Mouse (Mus musculus) kidney, adult 11 months (tissue): ENCODE data around the gene Cenpp.
"Not testable (repeated sequence)": the region's sequence is repeated elsewhere in the genome, so short reads cannot be mapped to it uniquely, and the experiment has no call there.

ENCODE experiments used
- DNase-seq: peaks from one replicate; pipeline ENCODE4 v3.0.0; 2022

The Cenpp gene

DNA sequence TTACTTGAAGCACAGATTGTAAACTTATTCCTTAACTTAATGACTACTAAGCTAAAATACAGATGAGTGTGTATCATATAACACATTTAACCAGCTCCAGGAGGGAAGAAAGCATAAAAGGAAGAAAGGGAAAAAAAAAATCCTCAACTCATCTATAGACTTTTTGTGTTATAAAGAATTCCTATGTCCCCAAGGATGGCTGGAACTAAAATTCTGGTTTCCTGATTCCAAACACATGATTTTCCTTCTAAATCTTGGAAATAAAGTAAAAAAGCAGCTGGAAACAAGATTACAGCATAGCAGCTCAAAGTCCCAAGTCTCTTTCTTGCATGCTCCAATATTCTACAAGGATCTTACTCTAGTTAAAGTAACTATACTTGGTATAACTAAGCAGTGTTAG lies 49.0 kb downstream of the Cenpp start:
- DNase-seq, result no peak

DNA sequence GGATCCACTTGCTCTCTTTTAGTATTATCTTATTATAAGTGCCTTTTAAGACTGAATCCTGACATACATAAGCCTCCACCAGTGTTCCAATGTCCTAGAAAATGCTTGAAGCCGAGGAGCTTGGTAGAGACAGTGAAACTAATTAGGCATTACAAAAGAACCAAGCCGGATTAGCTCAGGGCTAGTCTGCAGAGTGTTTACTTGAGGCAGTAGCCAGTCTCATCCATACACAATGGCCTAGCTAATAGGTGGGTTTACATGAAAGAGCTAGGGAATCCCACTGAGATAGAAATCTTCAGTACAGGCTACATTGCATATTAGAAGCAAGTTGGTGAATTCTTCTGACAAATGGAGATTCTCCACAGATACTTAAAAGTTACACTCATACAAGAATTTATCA lies 50.0 kb downstream of the Cenpp start:
- DNase-seq, result not testable (repeated sequence)

DNA sequence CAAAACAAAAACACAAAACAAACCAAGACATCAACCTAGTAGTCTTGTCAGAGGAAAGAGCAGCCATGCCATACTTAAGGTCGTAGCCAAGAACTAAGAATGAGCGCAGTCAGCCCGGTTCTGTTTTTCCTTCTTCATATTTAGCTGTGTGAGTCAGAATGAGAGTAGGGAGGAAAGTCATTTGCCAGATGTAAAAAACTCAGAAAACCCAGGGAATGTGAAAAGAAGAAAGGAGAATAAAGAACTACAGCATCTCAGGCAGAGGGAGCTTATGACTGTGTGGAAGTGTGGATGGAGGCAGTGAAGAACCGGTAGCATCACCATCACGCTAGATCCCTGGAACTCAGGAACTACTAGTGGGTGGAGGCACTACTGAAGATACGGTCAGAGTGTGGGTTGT lies 66.5 kb downstream of the Cenpp start:
- no peak for DNase-seq

DNA sequence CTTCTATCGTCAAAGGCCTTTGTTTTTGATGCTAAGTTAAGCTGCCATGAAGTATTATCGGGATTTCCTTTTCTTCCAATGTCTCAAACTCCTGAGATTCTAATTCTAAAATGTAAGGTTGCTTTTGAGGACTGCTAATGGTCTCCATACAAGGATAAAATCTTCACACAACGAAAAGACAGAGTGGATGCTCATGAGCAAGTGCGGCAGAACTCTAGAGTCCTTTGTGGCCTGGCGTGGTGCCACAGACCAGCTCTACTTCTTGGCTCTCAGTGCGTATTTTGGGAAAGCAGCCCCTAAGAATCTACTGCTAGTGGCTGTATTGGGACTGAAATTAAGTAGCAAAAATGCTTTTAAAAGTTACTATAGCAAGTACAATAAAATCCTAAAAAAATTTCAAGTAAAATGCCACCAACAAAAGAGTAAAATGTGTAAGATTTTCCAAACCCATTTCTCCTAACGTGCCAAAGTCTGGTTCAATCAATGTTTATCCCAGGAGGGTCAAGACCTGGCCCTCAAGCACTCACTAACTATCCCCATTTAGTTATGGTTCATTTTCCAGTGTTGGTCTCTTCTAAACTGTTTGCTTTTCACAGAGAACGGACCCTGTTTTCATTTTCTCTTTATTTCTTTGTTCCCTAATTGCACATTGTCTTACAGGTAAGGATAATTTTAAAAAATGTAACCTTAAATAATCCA lies 68.1 kb downstream of the Cenpp start:
- no peak for DNase-seq

DNA sequence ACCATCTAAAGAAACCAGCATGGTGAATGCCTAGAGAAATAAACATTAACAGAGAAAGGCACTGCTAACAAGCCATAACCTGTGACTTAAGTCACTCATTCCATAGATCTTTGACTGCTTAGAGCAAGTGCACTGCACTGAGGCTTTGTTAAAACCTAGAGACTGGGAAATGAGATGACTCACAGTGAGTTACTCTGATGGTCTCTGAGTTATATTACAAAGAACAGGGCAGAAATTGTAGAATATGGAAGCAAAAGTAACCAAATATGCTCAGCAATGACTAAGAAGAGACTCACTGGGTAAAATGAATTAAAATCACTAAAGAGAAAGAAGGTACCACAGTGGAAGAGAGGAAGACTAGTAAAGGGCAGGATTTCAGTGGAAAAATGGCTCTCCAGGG lies 68.7 kb downstream of the Cenpp start:
- no peak for DNase-seq

DNA sequence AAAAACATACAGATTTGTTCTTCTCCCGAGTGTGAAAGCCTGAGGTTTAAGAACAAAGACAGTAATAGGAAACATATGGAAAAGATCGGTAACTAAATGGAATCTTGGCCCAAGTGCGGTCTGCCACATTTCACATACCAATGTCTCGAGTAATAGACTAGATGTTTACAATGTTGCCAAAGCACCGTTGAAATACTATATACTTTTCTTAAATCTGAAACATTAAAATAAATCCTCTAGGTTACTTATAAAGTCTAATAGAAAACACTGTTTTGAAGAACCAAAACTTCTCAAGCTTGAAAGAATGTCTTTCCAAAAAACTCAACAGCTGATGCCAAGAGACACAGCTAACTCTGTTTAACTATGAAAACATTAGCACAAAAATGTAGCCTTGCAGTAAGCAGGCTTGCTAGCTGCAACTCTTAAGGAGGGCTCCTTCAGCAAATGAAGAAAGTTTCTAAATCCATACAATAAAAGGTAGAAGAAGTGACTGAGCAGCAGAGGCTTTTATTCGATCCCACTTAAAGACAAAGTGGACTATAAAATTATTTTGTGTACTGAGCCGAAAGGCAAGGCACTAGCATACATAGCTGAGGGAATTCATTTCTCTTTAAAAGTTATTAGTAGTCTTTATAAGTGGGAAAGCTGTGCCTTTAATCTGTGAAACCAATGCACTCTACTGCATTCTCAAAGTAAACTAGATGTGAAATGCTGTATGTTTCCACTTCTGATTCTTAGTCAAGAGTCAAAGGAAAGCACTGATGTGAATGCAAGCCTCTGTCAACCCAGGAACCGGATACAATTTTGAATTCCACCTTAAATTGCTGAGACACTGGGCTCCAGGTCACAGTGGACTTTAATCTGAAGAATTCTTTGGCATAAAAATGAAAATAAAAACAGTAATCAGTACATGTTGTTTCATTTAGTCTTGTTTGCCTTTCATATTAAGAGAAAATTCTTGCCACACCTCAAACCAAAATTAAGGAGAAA lies 70.7 kb downstream of the Cenpp start, which contains the start of gene Omd:
Gene Omd (plus strand): TSS at position 922 of the 990 bp plus-strand sequence.
- DNase-seq, result peak; percentile 16

DNA sequence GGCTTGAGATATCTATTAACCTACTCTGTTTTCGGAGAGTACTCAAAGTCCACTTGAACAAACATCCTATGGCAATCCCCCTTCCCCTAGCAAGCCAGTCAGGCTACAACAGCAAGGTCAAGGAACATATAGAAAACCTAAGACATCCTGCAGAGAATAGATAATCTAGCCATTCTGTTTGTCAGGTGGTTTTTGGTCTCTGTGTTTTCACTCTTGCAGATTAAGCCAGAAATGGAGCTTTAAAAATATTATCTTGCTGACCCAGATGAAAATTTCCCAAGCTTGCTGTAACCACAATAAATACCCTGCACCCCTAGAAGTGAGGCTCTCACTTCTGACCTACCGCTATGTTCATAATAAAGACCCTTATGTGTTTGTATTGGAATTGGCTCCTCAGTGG lies 81.2 kb downstream of the Cenpp start:
- no peak for DNase-seq

DNA sequence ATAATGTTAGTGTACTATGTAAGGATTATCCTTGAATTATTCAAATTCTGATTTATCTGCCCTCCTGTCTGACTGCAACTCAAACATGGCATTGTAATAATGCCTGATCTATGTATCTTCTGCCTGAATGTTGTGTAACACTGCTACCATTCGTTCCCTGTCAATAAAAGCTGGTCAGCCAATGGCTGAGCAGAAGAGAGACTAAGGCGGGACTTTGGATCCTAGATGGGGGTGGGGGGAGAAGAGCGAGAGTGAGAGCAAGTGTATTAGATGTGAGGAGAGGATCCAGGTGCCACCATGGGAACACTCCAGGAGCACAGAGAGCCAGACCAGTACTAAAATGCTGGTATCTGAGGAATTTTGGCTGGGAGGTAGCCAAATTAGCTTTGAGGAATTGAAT lies 82.2 kb downstream of the Cenpp start:
- DNase-seq, result no peak

DNA sequence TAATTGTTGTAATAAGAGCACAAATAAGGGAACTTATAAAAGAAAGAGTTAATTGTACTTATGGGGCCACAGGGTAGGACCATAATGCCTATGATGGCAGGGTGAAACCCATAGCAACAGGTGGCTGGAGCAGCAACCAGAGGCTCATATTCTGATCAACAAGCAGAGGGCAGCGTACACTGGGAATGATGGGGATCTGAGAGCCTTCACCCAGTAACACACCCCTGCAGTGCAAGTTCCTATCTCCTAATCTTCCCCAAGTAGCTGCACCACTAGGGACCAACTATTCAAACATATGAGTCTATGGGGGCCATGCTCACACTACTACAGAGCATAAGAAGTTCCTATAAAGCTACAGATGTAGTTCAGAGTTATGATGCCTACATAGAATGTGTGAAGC lies 88.2 kb downstream of the Cenpp start:
- DNase-seq, result no peak

DNA sequence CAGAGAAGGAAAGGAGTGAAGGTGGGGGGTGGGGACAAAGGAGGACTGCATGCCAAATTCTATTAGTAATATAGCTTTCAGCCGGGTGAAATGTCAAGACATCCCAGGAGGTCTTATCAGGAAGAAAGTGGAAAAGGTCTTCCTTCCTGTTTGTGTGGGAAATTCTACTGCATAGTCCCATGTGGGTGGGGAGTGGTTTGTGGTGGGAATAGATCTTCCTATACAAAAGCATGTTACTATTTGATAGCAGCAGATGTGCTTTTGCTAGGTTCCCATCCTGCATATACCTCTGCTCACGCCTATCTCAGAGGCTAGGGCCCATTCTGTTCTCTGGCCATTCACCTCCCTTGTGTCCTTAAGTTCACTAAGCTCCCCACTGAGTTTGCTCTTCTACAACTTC lies 91.7 kb downstream of the Cenpp start:
- DNase-seq, result no peak

DNA sequence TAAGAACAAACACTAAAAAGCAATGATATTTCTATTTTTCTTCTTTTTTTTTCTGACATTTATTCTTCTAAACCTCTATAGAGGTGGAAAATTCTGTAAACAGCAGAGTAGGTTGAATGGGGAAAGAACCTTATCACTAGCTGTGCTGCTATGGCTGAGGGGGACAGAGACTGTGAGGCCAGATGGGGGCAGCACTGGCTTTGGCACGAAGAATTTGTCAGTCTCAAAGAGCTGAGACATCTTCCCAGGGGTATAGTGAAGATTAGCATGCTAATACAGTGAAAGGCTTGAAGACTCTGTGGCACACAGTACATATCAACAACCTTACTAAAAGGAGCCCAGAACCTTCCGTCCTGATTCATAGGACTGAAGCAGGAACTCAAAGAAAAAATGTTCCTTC lies 93.4 kb downstream of the Cenpp start:
- peak; percentile 38 for DNase-seq

DNA sequence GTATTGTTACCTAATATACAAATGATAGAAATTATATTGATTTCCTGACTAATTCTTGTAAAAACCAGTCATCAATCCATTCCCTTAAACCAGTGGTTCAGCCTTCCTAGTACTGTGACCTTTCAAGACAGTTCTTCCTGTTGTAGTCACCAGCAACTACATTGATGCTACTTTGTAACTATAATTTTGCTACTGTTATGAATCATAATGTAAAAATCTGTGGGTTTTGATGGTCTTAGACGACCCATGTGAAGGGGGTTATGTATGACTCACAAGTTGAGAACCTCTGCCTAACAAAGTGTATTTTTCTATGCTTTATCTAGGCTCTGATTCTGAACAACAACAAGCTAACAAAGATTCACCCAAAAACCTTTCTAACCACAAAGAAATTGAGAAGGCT lies 95.7 kb downstream of the Cenpp start:
- DNase-seq, result no peak

DNA sequence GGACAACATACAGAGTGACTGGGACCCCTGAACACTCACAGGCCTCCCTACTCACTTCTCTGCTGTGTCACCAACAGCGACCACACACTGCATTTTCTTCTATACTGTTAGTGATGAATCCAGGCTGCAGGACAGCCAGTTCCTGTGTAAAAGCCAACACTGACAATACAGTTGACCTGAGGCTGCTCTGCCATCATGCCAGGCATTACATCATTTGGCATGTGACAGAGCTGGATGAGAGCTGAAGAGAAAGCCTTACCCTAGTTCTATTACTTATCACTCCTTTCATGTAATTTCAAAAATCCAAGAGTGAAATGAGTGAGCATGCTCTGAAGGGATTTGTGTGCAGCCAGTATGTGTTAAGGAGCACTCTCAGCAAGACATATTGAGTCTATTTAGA lies 96.4 kb downstream of the Cenpp start:
- no peak for DNase-seq

DNA sequence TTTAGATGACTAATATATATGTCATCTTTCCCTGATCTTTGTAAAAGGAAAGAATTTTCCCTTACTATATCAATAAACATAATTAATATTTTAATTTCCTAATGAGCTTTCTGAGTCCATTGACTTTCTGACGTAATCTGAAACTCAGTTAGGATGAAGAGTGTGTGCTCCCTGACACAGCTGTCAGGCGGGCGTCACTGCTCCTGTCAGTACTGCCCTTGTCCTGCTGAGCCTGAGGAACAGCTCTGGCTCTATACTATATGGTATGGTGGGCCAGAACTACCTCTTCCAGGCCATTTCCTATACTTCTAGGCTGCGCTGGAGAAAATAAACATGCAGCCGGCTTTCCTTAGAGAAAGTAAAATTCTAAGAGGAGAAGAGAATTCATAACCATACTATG lies 98.1 kb downstream of the Cenpp start:
- no peak for DNase-seq

DNA sequence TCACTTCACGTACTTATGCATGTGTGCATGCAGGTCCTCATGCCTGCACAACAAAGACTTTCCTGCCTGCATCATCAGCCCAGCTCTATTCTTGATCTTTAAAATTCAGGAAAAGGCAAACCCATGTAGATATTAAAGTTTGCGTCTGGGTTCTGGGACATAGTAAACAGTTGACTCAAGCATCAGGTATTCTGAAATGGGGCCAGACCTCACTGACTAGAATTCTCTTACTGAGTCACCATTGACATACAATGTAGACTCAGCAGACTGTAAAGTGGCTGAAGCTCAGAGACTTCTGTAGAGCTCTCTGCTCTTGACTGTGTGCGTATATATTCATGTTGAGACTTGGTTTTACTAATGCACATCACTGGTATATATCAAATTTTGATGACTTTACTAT lies 103.0 kb downstream of the Cenpp start:
- no peak for DNase-seq

DNA sequence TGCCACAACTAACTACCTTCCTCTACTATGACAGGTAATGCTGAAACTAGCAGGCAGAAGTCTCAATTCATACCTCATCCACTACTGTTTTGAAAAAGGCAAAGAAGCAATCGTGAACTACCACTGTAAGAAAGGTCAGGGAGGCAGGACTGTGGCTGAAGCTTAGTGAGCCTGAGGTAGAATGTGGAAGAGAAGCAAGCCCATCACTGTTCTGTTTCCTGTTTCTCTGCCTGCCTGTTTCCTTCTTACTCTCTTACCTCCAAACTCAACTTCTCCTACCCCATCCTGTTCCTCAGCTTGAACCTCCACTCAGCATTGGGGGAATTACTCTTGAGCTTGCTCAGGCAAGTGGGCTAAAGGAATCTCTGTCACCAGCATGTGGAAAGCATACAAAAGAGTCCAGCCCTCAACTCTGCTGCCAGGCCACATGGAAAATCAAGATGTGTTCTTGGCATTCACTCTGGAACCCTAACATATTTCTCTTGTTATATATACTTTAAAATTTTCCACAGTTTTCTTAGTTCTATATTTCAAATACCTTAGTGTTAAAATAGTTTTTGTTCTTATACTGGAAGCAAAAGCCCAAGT lies 104.9 kb downstream of the Cenpp start:
- no peak for DNase-seq

DNA sequence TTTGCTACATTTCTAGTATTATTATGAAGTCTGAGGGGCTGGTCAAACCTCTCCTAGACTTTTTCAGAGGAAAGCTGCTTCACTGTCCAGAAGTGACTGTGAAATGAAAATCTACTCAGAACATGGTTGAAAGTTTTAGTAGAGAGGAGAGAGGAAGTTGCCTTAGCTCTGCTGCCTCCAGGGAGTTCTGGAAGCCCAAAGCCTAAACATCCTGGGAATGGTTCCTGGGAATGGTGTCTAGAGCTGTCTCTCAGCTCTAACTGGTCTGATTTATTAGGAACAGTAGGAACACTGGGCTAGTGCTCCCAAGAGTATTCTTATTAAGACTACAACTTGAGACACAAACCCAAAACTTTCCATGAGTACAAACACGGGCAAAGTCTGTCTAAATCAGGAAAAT lies 106.1 kb downstream of the Cenpp start:
- DNase-seq, result peak; percentile 9

DNA sequence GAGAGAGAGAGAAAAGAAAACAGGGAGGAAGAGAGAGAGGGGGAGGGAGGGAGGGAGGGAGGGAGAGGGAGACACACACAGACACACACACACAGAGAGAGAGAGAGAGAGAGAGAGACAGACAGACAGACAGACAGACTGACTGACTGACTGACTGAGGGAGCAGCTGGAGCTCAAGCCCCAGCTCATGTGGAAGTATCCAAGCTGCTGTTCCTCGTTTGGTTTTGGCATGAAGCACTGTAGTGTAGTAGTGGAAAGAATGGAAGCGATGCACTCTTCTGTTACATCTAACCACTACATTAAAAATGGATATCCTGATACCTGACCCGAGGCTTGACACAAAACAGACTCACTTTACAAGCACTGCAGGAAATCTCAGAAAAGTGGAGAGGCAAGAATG lies 106.9 kb downstream of the Cenpp start:
- DNase-seq, result no peak

DNA sequence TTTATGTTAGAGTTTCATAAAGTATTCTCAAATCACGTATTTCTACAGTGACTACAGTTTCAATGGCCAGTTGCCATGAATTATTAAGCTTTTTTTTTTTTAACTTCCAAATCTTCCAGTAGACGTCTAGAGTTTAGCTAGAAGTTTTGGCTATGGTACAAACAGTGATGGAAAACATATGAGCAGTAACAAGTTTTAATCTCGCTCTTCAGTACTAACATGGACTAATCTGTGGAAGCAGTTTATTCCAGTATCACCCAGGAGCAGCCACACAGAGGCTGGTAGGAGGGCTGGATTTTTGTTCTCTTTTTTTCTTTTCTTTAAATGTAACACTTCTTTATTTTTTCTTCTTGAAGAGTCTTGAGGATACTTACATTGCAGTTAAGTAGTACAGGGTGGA lies 108.3 kb downstream of the Cenpp start, which contains the start of gene Aspn:
Gene Aspn (plus strand): TSS at position 165 of the 400 bp plus-strand sequence.
- no peak for DNase-seq

DNA sequence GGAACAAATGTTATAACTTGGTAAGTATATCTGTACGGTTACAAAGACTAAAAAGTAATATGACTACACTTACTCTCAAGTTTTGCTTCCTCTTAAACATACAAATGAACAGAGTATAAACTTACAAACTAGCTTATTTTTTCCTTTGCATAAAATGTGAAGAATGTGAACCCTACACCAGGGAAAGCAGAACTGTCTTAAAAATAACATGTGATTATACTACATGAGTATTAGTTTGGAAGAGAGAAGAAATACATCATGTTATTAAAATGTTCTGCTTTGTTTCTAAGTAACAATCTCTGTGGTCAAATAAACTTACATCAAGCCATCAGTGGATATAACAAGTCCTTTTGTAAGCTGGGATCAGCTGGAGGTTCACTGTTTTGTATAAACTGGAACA lies 113.9 kb downstream of the Cenpp start:
- DNase-seq, result no peak

DNA sequence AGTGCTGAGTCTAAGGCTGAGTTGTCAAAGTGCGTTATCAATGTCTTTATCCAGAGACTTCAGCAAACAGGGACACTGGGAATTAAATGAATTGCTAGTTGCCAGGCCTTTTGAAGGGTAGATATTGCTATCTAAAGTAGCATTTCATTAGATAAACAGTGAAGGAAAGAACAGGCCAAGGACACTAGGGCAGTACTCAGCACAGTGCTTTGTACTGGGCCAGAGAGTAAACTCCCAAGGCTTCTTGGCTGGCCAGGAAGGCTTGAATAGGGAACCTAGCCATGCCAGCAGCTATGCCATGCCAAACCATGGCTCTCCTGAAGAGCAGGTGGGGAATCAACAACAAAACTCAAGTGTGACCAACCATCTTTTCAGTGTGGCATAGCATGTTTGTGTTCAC lies 115.6 kb downstream of the Cenpp start:
- DNase-seq, result no peak

DNA sequence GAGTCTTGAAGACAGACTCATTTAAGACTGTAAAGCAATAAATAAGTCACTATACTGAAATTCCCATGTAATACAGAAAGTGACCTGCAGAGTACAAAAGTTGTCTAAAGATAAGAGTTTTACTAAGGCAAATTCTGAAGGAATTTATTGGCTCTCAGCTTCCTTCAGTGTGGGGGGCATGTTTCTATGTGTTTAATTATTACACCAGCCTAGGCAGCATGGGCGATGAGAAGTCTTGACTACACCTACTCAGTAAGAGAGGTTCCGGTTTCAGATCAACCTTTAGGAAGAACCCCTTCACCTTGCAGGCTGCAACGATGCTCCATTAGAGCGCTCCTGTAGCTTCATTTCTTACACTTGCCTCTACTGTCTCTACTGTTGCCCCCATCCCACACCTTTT lies 121.9 kb downstream of the Cenpp start:
- DNase-seq, result no peak

DNA sequence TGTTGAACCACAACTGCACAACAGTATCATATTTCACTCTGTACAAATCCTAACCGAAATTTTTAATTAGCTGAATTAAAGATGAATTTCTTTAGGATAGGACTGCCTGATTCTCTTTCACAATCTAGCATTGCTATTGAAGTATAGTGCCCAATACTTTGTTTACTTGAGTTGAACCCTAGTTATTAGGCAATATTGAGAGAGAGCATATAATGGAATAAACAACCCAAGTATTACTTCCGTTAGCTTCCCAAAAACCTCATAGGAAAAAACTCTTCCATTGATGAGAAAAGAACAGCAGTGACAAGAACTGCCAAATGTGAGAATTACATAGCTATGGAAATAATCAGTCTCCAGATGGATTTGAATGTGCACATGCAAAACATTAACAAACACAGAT lies 126.3 kb downstream of the Cenpp start:
- DNase-seq, result no peak

DNA sequence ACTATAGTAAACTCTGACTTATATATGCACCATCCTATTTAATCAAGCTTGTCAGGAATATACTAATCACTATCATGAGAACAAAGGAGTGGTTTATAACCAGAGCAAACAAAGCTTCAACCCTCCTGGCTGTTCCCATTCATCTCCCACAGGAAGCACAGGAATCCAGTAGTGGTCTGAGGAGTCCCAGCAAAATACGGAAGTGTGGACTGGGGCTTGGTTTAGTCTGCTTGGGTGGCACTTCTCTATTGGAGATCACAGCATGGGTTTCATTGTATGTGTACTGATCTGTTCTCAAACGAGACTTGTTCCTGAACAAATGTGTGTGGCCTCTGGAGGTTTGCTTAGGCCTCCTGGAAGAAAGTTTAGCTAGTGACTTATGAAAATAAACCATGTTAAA lies 133.8 kb downstream of the Cenpp start:
- DNase-seq, result no peak
